In genomic region chr6:88374247-88374646, GRCm38 (mm10) we compare ENCODE assay signal across 26 mouse cellular contexts.
DNase-seq lines count a peak whose midpoint lies in the region; ATAC-seq and TF ChIP-seq lines count a peak whose summit lies in the region.
"Had no signal": no experiment of that assay in that cellular context is flagged by ENCODE, and none has a peak within 500 bp of the region (broad histone marks: within the 10 kb centered on the region; RNA-seq: fewer than 3 reads in every experiment).

No protein-coding gene starts in this region.

- no peaks in the 10 kb centered on the region for H3K9me3 ChIP-seq in lung, embryonic 14.5 days (ENCODE audit: low read depth, low read length)
- H3K9me3 ChIP-seq in G1E (replicated peaks), result no peaks in the 10 kb centered on the region
- H3K9me3 ChIP-seq: embryonic facial prominence, embryonic 10.5 days; forebrain, embryonic 10.5 days; hindbrain, embryonic 12.5 days; limb, embryonic 13.5 days; neural tube, embryonic 13.5 days had no signal

- DNase-seq in lung, embryonic 14.5 days, result peak; percentile 47
- no peak for DNase-seq in lung, adult 2 months
- DNase-seq in G1E (ENCODE audit: low spot score), result peak; percentile 13
- peak; percentile 25 for DNase-seq in adrenal gland, postnatal 10 days
- DNase-seq in gastrocnemius, postnatal 14 days, result no peak
- DNase-seq in left cerebral cortex, postnatal 10 days (ENCODE audit: extremely low spot score in 1 of 2, low spot score in 2 of 2), result no peak
- DNase-seq in right cerebral cortex, postnatal 4 days, result no peak
- DNase-seq: cerebellum, adult 11 months; cerebellum, adult 9-11 months; gastrocnemius, postnatal 36 days; kidney, adult 18-20 months; kidney, postnatal 10 days; layer of hippocampus, postnatal 36 days; thymus, postnatal 25 days had no signal

- TF ChIP-seq CTCF in lung, embryonic 14.5 days (IDR thresholded peaks at IDR 0.05; ENCODE audit: low read depth), result no peak
- no peak for TF ChIP-seq CTCF in lung, adult 2 months (IDR thresholded peaks at IDR 0.05; ENCODE audit: insufficient read depth, low read length)
- no peak for TF ChIP-seq CTCF in G1E (IDR thresholded peaks at IDR 0.05; ENCODE audit: low read depth, low read length)

- no peak overlapping the region for H3K4me3 ChIP-seq in lung, embryonic 14.5 days (ENCODE audit: low read depth, low read length)
- no peak overlapping the region for H3K4me3 ChIP-seq in lung, adult 2 months (replicated peaks; ENCODE audit: extremely low read depth, low read depth, low read length)
- H3K4me3 ChIP-seq in G1E (ENCODE audit: low read depth, low read length), result no peak overlapping the region
- H3K4me3 ChIP-seq: embryonic facial prominence, embryonic 10.5 days; forebrain, embryonic 10.5 days; hindbrain, embryonic 12.5 days; limb, embryonic 13.5 days; megakaryocyte, embryonic 14.5 days; myocyte; neural tube, embryonic 13.5 days had no signal

- TF ChIP-seq POLR2A in lung, adult 2 months (IDR thresholded peaks at IDR 0.05; ENCODE audit: borderline replicate concordance, extremely low read depth, low read depth, low read length), result no peak

- no peaks in the 10 kb centered on the region for H3K36me3 ChIP-seq in lung, embryonic 14.5 days (ENCODE audit: insufficient read depth)
- H3K36me3 ChIP-seq in G1E (replicated peaks), result peaks cover 61% of the 10 kb centered on the region
- H3K36me3 ChIP-seq: hindbrain, embryonic 12.5 days; neural tube, embryonic 13.5 days had no signal

- no peak for ATAC-seq in lung, embryonic 14.5 days (ENCODE audit: insufficient read depth)
- no peak for ATAC-seq in G1E (ENCODE audit: extremely low read depth, insufficient number of reproducible peaks, low FRiP score, poor library complexity, severe bottlenecking)
- ATAC-seq in megakaryocyte progenitor cell, adult 5-6 weeks (replicated peaks; ENCODE audit: poor library complexity), result peak; percentile 52; the same call in 1 of the 2 replicates
- ATAC-seq: forebrain, embryonic 16.5 days; lung, postnatal 0 days; midbrain, embryonic 16.5 days had no signal

- H3K27me3 ChIP-seq in lung, embryonic 14.5 days (ENCODE audit: insufficient read depth, low read length), result no peaks in the 10 kb centered on the region
- H3K27me3 ChIP-seq in G1E (ENCODE audit: insufficient read depth, low read length), result no peaks in the 10 kb centered on the region
- H3K27me3 ChIP-seq: hindbrain, embryonic 12.5 days; limb, embryonic 13.5 days; neural tube, embryonic 13.5 days had no signal

- H3K9ac ChIP-seq in lung, embryonic 14.5 days, result no peak overlapping the region
- H3K9ac ChIP-seq: hindbrain, embryonic 12.5 days; limb, embryonic 13.5 days; liver, embryonic 14.5 days; neural tube, embryonic 13.5 days had no signal

- no peak overlapping the region for H3K27ac ChIP-seq in lung, embryonic 14.5 days (ENCODE audit: low read depth)
- H3K27ac ChIP-seq: embryonic facial prominence, embryonic 10.5 days; forebrain, embryonic 10.5 days; hindbrain, embryonic 12.5 days; limb, embryonic 13.5 days; liver, embryonic 14.5 days; neural tube, embryonic 13.5 days had no signal

- no peak overlapping the region for H3K4me2 ChIP-seq in lung, embryonic 14.5 days
- H3K4me2 ChIP-seq: hindbrain, embryonic 12.5 days; limb, embryonic 13.5 days; neural tube, embryonic 13.5 days had no signal

- WGBS in lung, embryonic 14.5 days, result 47% methylated on average over 7 of the region's 7 CpGs
- WGBS in lung, adult 2 months, result 49% methylated on average over 7 of the region's 7 CpGs

- peaks cover 10% of the 10 kb centered on the region; the same call in 1 of the 2 replicates for H3K4me1 ChIP-seq in lung, embryonic 14.5 days (ENCODE audit: insufficient read depth)
- no peaks in the 10 kb centered on the region for H3K4me1 ChIP-seq in lung, adult 2 months (ENCODE audit: control insufficient read depth, insufficient read depth, low read length)
- H3K4me1 ChIP-seq in G1E (ENCODE audit: insufficient read depth, low read depth, low read length), result peaks cover 7% of the 10 kb centered on the region; the same call in 1 of the 2 replicates

- intact Hi-C loops in gastrocnemius, postnatal 14 days (cut with DNase I; ENCODE audit: low total_unique reads), result no loop called here
- intact Hi-C loops in left cerebral cortex, postnatal 10 days (cut with DNase I), result no loop called here

Comparison
In these comparisons a context has a peak if more than half of its experiments do, and no peak if none do; other contexts are left out.
1. DNase-seq: peak in lung, embryonic 14.5 days (single experiment), G1E (single experiment) and adrenal gland, postnatal 10 days (single experiment); none in lung, adult 2 months (single experiment), gastrocnemius, postnatal 14 days (single experiment), left cerebral cortex, postnatal 10 days (0 of 2) and right cerebral cortex, postnatal 4 days (single experiment).